Mouse (Mus musculus) layer of hippocampus, postnatal 10 days (tissue): Measurements from ENCODE around the gene Clk2. TPM values are rescaled to one million over a fixed set of nuclear protein-coding genes. Genes with fewer than 3 reads are reported as not detected.
A peak's percentile ranks its signal among the peaks of the same experiment; 100 is the strongest.

ENCODE experiments used
- DNase-seq, 2 experiments: peaks; one replicate each; pipeline ENCODE4 v3.0.0; 2021; ENCODE audit warnings: low spot score in 2 of 2
- total RNA-seq, 2 experiments: library from RNA; stranded (reverse); gene quantifications; 2 replicates each; pipeline ENCODE4 v1.2.3; 2021

The Clk2 gene
- total RNA-seq, 2 experiments from 2014 or later, result 52.0 to 55.9 TPM

- DNase-seq, result no peak
These were observed 55.0 kb downstream of the Clk2 start for GRCm38 (mm10) chr3:89219546-89219945.

DNA sequence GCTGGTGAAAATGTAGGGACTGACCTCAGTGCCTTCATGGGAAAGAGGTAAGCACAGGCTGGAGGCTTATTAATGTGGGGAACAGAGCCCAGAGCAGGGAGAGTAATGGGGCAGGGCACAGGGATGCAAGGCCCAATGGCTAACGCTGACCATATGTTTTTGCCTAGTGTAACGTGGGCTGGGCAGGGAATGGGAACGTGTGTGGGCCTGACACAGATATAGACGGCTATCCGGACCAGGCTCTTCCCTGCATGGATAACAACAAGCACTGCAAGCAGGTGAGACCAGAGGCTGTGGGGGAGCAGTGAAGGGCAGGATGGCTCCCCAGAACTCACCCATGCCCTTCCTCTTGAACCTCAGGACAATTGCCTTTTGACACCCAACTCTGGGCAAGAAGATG lies 56.6 kb downstream of the Clk2 start:
- no peak for DNase-seq

DNA sequence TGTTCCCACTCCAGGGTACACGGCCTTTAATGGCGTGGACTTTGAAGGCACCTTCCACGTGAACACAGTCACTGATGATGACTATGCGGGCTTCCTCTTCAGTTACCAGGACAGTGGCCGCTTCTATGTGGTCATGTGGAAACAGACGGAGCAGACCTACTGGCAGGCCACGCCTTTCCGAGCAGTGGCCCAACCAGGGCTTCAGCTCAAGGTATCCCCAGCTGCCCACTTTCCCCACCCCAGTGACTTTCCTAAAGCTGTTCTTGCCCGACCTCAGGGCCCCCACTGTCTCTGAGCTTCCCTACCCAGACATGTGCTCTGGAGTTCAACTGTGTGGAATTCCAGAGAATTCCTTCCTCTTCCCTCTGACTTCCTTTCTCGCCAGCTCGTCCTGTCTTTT lies 60.2 kb downstream of the Clk2 start:
- peak in 1 of 2 experiments; percentile 21 for DNase-seq

- DNase-seq, result no peak
These were observed 60.8 kb downstream of the Clk2 start for GRCm38 (mm10) chr3:89225321-89225815.

DNA sequence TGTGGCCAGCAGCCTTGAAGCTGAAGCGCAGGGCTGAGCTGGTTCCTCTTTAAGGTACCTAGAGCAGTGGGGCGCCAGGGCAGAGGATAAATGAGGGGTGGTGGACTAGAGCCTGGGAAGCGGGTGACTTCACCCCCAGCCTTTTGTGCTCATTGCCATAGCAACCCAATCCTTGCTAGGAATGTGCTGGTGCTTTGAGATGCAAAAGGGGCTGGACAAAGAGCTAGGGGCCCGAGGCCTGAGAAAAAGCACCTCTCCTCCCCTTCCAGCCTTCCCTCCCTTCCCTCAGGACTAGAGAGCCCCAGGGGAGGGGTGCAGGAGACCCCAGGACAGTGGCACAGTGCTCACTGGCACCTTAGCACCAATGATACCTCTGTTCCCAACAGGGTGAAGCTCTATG lies 61.3 kb downstream of the Clk2 start:
- peak in 1 of 2 experiments; percentile 62 for DNase-seq

GRCm38 (mm10) chr3:89226361-89226760 lies 61.8 kb downstream of the Clk2 start:
- DNase-seq, result no peak

Other genes with a start within 250 kb of the Clk2 start
- gene Ash1l, start 214.2 kb upstream of the Clk2 start, total RNA-seq, result 10 to 100 TPM; 61.2 to 61.5 TPM
- gene Dap3, start 213.6 kb upstream of the Clk2 start, total RNA-seq, result 100 to 1,000 TPM in 1 of 2 experiments, 10 to 100 TPM in 1; 100.0 to 115 TPM
- gene Rusc1, start 71.5 kb upstream of the Clk2 start, total RNA-seq, result 100 to 1,000 TPM; 164 to 173 TPM
- under 1 TPM in 1 of 2 experiments, not detected in 1; 0.18 TPM for gene Gm43738, start 63.7 kb upstream of the Clk2 start, total RNA-seq
- 100 to 1,000 TPM; 159 to 162 TPM for gene Fdps, start 62.8 kb upstream of the Clk2 start, total RNA-seq
- under 1 TPM; 0.22 to 0.48 TPM for gene Pklr, start 28.7 kb upstream of the Clk2 start, total RNA-seq
- 10 to 100 TPM; 30.9 to 35.1 TPM for gene Hcn3, start 4.6 kb upstream of the Clk2 start, total RNA-seq
- gene Scamp3, start 12.7 kb downstream of the Clk2 start, total RNA-seq, result 10 to 100 TPM; 79.4 to 79.6 TPM
- gene Fam189b, start 18.3 kb downstream of the Clk2 start, total RNA-seq, result 10 to 100 TPM; 65.8 to 69.5 TPM
- 10 to 100 TPM; 57.9 to 58.7 TPM for gene Gba, start 38.1 kb downstream of the Clk2 start, total RNA-seq
- 10 to 100 TPM; 45.2 to 48.4 TPM for gene Thbs3, start 50.4 kb downstream of the Clk2 start, total RNA-seq
- 100 to 1,000 TPM in 1 of 2 experiments, 10 to 100 TPM in 1; 92.8 to 109 TPM for gene Mtx1, start 62.3 kb downstream of the Clk2 start, total RNA-seq
- under 1 TPM; 0.66 to 0.89 TPM for gene Muc1, start 64.3 kb downstream of the Clk2 start, total RNA-seq
- gene Krtcap2, start 81.2 kb downstream of the Clk2 start, total RNA-seq, result 10 to 100 TPM; 72.8 to 95.1 TPM
- 100 to 1,000 TPM; 101 to 112 TPM for gene Trim46, start 81.5 kb downstream of the Clk2 start, total RNA-seq
- 10 to 100 TPM; 53.3 to 66.3 TPM for gene Dpm3, start 94.6 kb downstream of the Clk2 start, total RNA-seq
- gene Slc50a1, start 105.8 kb downstream of the Clk2 start, total RNA-seq, result 10 to 100 TPM; 27.6 to 29.8 TPM
- gene Efna1, start 116.3 kb downstream of the Clk2 start, total RNA-seq, result 1 to 10 TPM; 6.4 to 7.2 TPM
- gene Efna3, start 158.2 kb downstream of the Clk2 start, total RNA-seq, result 10 to 100 TPM; 59.9 to 63.1 TPM
- 1 to 10 TPM; 2.7 to 3.4 TPM for gene Efna4, start 173.2 kb downstream of the Clk2 start, total RNA-seq
- 100 to 1,000 TPM; 102 to 105 TPM for gene Adam15, start 185.2 kb downstream of the Clk2 start, total RNA-seq
- under 1 TPM; 0.51 to 0.71 TPM for gene Dcst2, start 197.2 kb downstream of the Clk2 start, total RNA-seq
- under 1 TPM in 1 of 2 experiments, not detected in 1; 0.59 TPM for gene Dcst1, start 200.5 kb downstream of the Clk2 start, total RNA-seq
- gene Zbtb7b, start 230.0 kb downstream of the Clk2 start, total RNA-seq, result 1 to 10 TPM; 6.6 to 8.7 TPM
- 1 to 10 TPM in 1 of 2 experiments, not detected in 1; 3.5 TPM for gene Lenep, start 238.0 kb downstream of the Clk2 start, total RNA-seq
- 10 to 100 TPM; 28.8 to 33.6 TPM for gene Flad1, start 247.1 kb downstream of the Clk2 start, total RNA-seq